Mouse (Mus musculus): ENCODE results near the gene Vmn1r65. TPM values are rescaled to one million over a fixed set of nuclear protein-coding genes. Genes with fewer than 3 reads are reported as not detected.
"Not testable (repeated sequence)": the region's sequence is repeated elsewhere in the genome, so short reads cannot be mapped to it uniquely, and the experiment has no call there.

Gene Vmn1r65
- not detected in 2 replicates for total RNA-seq (2017)

DNA sequence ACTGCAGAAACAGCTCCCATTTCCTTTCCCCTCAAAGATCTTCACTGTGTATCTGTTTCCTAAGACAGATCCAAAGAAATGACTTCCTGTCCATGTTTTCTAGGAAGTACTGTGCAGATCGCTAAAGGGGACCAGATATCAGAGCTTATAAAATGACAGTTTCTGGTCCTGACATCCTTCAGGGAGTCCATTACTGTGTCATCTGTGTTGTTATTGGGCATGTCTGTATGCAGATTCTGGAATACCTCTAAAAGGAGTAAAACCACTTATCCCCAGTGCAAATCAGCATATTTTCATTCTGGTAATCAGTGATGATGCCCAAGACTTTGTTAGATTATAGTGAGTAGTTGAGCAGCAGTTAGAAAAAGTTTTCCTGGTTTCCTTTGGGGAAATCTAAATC lies at the start of gene Vmn1r65:
TSS of gene Vmn1r65 (minus strand) at position 101 of the 400 bp plus-strand sequence.
- no peak for ATAC-seq (ENCODE audit: extremely low read depth, insufficient number of reproducible peaks, low FRiP score, poor library complexity, severe bottlenecking)

GRCm38 (mm10) chr7:6044861-6045260 lies 34.1 kb upstream of the Vmn1r65 start, which contains the start of gene Nlrp4c:
Gene Nlrp4c, plus strand, starts transcription at chr7:6045161.
- no peak for ATAC-seq (ENCODE audit: extremely low read depth, insufficient number of reproducible peaks, low FRiP score, poor library complexity, severe bottlenecking)

DNA sequence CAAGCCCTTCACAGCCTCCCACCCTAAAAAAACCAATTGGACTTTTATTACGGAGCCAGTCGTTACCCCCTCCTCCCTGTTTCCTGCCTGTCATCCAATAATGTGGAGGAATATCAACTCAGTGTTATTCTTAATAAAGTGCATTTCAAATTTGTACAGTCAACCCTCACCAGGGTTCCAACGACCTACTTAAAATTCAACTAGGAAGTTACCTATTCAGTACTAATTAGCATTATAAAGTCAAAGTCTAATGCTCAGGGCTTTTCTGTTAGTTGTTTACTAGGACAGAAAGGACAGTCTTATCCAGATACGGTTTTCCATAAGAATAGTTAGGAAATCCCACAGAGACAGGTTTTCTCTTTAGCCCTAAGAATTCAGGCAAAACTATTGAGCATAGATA lies 28.4 kb downstream of the Vmn1r65 start:
- ATAC-seq (ENCODE audit: extremely low read depth, insufficient number of reproducible peaks, low FRiP score, poor library complexity, severe bottlenecking), result not testable (repeated sequence)

- ATAC-seq (ENCODE audit: extremely low read depth, insufficient number of reproducible peaks, low FRiP score, poor library complexity, severe bottlenecking), result not testable (repeated sequence)
These were observed 38.3 kb downstream of the Vmn1r65 start for GRCm38 (mm10) chr7:5972546-5972945.

Other genes with a start within 250 kb of the Vmn1r65 start
- not detected in 2 replicates for gene Vmn1r63, start 205.6 kb downstream of the Vmn1r65 start, total RNA-seq (2017)
- gene Vmn1r64, start 126.5 kb downstream of the Vmn1r65 start, total RNA-seq (2017), result not detected in 2 replicates
- gene Nlrp4c, start 34.2 kb upstream of the Vmn1r65 start, total RNA-seq (2017), result not detected in 2 replicates
- 29.7 and 29.9 TPM in 2 replicates for gene Zfp787, start 145.0 kb upstream of the Vmn1r65 start, total RNA-seq (2017)
- gene Zfp444, start 161.2 kb upstream of the Vmn1r65 start, total RNA-seq (2017), result 22.6 and 32.4 TPM in 2 replicates
- not detected in 2 replicates for gene Galp, start 186.1 kb upstream of the Vmn1r65 start, total RNA-seq (2017)
- gene Zscan5b, start 211.3 kb upstream of the Vmn1r65 start, total RNA-seq (2017), result not detected in 2 replicates
- not detected in 2 replicates for gene Epp13, start 241.7 kb upstream of the Vmn1r65 start, total RNA-seq (2017)

Data from neutrophil, adult 5-6 weeks (primary cell).